Mouse (Mus musculus): ENCODE measurements around the gene Ltk.
A peak's percentile ranks its signal among the peaks of the same experiment; 100 is the strongest.
"Not testable (repeated sequence)": the region's sequence is repeated elsewhere in the genome, so short reads cannot be mapped to it uniquely, and the experiment has no call there.

Gene Ltk

GRCm38 (mm10) chr2:119758844-119759835, 1.1 kb downstream of the Ltk start:
- peak; percentile 30 for DNase-seq (ENCODE audit: low spot score)

DNA sequence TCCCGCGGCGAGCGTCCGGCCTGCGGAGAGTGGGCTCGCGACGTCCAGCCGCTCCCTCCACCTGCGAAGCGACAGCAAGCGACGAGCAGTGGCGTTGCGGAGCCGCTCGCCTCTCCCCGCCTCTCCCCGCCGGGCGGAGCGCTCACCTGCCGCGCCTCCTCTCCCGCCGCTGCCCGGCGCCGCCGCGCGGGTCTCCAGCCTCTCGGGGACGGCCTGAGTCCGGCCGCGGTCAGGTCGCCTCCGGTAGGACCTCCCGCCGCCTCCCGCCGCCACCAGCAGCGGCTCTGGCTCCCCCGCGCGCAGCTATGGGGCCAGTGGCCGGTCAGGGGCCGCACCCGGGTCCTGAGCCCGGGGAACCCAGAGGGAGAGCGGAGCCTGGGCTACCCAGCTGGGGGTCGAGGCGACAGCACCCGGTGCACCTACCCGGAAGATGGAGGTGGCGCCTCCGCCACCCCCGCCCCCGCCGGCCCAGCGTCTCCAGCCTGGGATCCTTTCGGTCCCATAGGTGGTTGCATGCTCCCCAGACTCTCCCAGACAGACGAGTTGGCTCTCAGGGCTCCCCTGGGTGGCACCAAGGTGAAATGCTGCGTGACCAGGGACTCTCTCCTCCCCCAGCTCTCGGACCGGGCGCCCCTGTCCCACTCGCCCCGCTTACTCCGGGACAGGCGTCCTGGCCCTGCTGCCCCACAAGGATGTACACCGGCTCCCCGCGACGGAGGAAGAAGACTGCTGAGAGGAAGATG, 2.0 kb downstream of the Ltk start:
- peak; percentile 49 for DNase-seq (ENCODE audit: low spot score)

GRCm38 (mm10) chr2:119757601-119758100, 2.6 kb downstream of the Ltk start:
- no peak for DNase-seq (ENCODE audit: low spot score)

DNA sequence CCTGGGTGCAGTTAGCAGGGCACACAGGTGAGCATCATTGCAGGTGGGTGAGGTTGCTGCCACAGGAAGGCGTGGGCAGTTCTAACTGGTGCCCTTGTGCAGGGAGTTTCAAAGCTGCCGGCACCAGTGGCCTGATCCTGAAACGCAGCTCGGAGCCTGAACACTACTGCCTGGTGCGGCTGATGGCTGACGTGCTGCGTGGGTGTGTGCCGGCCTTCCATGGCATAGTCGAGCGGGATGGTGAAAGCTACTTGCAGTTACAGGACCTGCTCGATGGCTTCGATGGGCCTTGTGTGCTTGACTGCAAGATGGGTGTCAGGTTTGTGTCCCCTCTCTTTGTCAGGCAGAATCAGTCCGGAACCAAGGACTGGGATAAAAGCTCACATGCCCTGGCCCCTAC, 11.0 kb downstream of the Ltk start:
- no peak for DNase-seq (ENCODE audit: low spot score)

DNA sequence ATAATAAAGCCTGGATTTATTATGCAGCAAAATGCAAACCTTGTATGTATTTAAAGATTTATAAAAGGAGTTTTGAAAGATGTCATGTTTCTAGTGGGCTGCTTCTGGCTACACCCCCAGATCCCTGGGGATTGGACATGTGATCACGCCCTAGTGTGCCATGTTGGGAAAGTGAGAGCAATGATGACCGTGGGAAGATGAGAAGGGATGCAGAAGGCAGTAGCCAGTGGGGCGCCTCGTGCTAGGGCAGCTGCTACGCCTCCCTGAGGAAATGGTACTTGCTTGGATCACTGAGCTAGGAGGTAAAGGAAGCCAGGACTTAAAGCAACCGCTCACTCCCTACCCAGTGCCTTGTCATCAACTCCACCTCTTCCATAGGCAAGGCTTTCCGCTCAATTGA, 12.7 kb downstream of the Ltk start:
- DNase-seq (ENCODE audit: low spot score), result peak; percentile 39

- peak; percentile 64 for DNase-seq (ENCODE audit: low spot score)
Observed at GRCm38 (mm10) chr2:119745281-119745680, 14.9 kb downstream of the Ltk start.

- DNase-seq (ENCODE audit: low spot score), result peak; percentile 59
Observed at GRCm38 (mm10) chr2:119744163-119745111, 15.8 kb downstream of the Ltk start.

DNA sequence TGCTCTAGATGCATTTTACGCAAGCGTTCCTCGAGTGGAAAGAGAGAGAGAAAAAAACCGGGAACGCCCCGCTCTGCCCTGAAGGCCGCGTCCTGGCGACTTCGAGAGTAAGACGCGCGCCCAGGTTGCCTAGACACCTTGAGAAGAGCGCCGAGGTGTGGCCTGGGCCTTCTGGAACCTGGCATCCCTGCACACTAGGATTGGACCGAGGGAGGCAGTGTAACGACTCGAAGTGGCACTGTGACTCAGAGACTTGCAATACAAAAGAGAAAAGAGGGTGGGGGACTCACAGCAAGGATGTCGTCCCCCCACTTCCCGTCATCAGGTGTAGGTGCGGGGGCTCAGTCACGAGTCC, 16.4 kb downstream of the Ltk start:
- DNase-seq (ENCODE audit: low spot score), result peak; percentile 13

DNA sequence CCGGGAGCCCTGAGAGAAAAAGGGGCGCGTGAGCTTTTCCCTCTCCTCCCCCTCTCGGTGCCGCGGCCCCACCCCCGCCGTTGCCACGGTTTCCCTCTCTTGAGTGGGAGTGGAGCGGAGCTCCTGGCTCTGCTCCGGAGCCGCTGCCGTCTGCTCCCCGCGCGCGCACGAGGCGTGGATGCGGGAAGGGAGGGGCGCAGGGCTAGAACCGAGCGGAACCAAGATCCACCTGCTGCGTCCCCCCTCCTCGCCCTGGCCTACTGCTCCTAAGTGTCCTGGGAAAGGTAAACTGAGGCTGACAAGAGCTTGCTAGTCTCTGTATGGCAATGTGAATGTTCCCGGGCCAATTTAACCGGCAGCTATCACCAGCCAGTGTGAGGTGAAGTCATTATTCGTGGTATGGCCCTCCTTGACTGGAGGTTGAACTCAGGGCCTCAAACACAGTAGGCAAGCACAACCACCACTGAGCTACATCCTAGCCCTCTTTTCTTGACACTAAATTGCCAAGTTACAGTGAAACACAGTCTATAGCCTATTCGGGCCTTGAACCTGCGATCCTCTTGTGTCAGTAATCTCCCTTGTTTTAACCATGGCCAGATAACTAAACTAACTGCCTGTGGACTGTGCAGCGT, 16.9 kb downstream of the Ltk start:
- peak; percentile 16 for DNase-seq (ENCODE audit: low spot score)

DNA sequence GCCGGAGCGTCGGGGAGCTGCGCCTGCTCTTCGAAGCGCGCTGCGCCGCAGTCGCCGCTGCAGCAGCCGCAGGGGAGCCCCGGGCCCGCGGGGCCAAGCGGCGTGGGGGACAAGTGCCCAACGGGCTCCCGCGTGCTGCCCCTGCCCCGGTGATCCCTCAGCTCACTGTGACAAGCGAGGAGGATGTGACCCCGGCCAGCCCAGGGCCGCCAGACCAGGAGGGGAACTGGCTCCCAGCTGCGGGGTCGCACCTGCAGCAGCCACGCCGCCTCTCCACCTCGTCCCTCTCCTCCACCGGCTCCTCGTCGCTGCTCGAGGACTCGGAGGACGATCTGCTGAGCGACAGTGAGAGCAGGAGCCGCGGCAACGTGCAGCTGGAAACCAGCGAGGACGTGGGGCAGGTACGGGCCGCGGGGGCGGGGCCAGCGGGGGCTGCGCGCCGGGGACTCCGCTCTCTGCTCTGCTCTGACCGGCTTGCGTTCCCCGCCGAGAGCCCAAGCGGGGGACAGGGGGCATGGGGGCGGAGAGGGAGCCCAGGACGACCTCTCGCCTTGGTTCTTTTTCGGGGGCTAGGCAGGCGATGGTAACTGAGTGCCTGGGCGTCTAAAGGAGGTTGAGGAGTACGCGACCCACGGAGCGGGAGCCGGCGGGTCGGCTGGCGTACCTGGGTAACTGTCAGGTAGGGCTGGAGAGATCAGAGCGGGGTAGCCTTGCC, 17.6 kb downstream of the Ltk start:
- DNase-seq (ENCODE audit: low spot score), result no peak

GRCm38 (mm10) chr2:119741581-119742411, 18.4 kb downstream of the Ltk start, which contains the start of gene Itpka:
Gene Itpka (plus strand): TSS chr2:119742337.
- DNase-seq (ENCODE audit: low spot score), result peak; percentile 85

- DNase-seq (ENCODE audit: low spot score), result no peak
Observed at GRCm38 (mm10) chr2:119740567-119740966, 19.7 kb downstream of the Ltk start.

- DNase-seq (ENCODE audit: low spot score), result no peak
Observed at GRCm38 (mm10) chr2:119737124-119737523, 23.1 kb downstream of the Ltk start.

DNA sequence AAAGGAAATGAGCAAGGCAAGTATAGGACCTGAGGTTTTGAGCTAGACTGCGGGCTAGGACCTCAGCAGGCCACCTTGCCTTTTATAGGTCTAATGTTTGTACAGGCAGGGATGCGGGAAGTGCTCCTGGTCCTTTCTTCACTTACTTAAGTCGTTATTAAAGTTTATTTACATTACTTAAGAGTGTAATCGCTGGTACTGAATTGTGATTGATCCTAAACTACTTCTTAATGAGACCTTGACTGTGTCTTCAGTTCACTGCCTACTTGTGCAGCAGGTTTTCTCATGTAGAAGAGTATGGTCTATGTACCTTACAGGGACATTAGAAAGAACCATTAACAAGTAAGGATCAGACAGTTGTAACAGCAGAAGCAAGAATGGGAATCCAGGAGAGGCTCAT, 29.5 kb downstream of the Ltk start:
- no peak for DNase-seq (ENCODE audit: low spot score)

DNA sequence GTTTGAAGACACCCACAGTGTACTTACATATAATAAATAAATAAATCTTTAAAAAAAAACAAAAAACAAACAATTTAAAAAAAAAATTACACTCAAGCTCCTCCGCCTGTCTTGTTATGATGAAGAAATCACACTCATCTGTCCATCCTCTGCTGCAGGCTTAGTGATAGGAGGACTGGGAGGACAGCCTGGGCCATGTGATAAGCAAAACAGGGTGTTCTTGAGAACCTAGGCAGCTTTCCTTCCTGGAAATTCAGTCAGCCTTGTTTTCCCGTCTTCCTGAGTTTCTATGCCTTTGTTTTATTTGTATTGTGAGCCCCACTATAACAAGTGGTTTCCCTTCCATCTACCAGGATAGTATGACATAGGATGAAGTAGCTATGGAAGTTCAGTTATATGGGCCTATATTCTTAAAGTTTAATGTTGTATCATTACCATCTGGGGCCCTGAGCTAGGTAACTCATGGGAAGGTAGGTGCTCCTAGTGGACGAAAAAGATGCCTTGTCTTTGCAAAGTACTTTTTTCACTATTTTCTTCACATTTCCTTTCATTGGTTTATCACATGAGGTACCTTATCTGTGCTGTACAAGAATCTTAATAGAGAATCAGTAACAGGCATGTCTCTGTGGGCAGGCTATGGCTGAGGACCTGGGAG, 32.3 kb downstream of the Ltk start:
- DNase-seq (ENCODE audit: low spot score), result no peak

DNA sequence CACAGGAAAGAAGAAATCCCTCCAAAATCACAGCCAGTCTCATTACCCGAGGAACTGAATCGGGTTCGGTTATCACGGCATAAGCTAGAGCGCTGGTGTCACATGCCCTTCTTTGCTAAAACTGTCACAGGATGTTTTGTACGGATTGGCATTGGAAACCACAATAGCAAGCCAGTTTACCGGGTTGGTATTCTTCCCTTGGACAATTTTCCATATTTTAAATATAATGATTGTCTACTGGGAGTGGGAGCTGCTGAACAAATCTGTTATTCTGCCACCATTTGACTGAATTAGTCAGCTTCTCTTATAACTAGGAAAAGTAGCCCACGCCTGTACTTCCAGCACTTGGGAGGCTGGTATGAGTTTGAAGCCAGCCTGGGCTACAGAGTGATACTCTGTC, 39.2 kb downstream of the Ltk start:
- no peak for DNase-seq (ENCODE audit: low spot score)

GRCm38 (mm10) chr2:119715868-119716267, 44.4 kb downstream of the Ltk start:
- DNase-seq (ENCODE audit: low spot score), result not testable (repeated sequence)

DNA sequence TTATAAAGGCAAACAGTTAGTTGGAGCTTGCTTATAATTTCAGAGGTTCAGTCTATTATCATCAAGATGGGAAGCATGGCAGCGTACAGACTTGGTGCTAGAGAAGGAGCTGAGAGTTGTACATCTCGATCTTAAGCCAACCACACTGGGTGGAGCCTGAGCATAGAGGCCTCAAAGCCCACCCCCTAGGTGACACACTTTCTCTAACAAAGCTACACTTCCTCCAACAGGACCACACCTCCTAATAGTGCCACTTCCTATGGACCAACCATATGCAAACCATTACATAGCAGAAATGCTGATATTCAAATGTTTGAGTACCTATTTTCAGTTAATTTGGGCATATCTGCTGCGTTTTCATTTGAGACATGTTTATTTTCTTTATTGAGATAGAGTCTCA, 50.2 kb downstream of the Ltk start:
- DNase-seq (ENCODE audit: low spot score), result no peak

DNA sequence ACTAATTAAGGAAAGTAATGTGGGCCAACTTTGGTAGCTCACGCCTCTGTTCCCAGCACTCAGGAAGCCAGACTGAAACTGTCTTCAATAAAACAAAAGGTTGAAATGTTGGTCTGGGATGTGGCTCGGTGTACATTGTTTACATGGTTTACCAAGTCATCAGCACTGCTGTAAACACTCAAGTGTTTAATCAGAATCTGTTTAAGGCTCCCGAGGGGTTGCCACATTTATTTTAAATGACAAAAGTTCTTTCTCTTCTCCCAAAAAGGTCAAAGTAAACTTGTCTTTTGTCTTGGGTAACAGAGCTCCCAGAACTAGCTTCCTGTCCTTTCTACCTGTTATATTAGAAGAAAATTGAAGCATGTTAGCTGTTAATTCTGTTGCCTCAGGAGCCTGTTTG, 52.6 kb downstream of the Ltk start:
- no peak for DNase-seq (ENCODE audit: low spot score)

Data from retina, embryonic 14.5 days (tissue).